Mouse (Mus musculus) kidney, postnatal 0 days (tissue): ENCODE measurements at regions not wholly inside any gene's neighbourhood (a gene's known extent, or its start where the extent isn't known, plus 50 kb on each side); places are given as distances from the start of the nearest gene placed in this dataset.

Source experiments
- ATAC-seq: fragments of 200-750 bp; cut with Nextera tagmentation; replicated peaks from 2 replicates; pipeline ENCODE4 v1.8.0; 2017; ENCODE audit warnings: low read depth, moderate number of reproducible peaks, moderate TSS enrichment, moderate library complexity; ENCODE audit not compliant: low FRiP score
- DNase-seq: peaks from one replicate; pipeline ENCODE4 v3.0.0-alpha.2; 2016; ENCODE audit warnings: low spot score
- H3K27ac ChIP-seq: fragments of 300-500 bp; sonication (generic); 2 replicates; pipeline ENCODE4 v1.5.1; 2014; ENCODE audit warnings: mild to moderate bottlenecking
- H3K27me3 ChIP-seq: fragments of 300-500 bp; sonication (generic); 2 replicates; pipeline ENCODE4 v1.6.1; 2014; ENCODE audit warnings: low read length, mixed read lengths; ENCODE audit not compliant: insufficient read depth
- H3K36me3 ChIP-seq: fragments of 300-500 bp; sonication (generic); 2 replicates; pipeline ENCODE4 v1.6.1; 2014; ENCODE audit warnings: low read length, mixed read lengths; ENCODE audit not compliant: insufficient read depth
- H3K4me1 ChIP-seq: fragments of 300-500 bp; sonication (generic); replicated peaks from 2 replicates; pipeline ENCODE4 v1.6.1; 2014; ENCODE audit warnings: antibody characterized with exemption, low read length, mixed read lengths; ENCODE audit not compliant: insufficient read depth
- H3K4me2 ChIP-seq: fragments of 300-500 bp; sonication (generic); 2 replicates; pipeline ENCODE4 v1.6.1; 2014; ENCODE audit warnings: mild to moderate bottlenecking, low read length, moderate library complexity, mixed read lengths
- H3K4me3 ChIP-seq: fragments of 300-500 bp; sonication (generic); replicated peaks from 2 replicates; pipeline ENCODE4 v1.5.1; 2014; ENCODE audit warnings: low read depth, low read length
- H3K9ac ChIP-seq: fragments of 300-500 bp; sonication (generic); 2 replicates; pipeline ENCODE4 v1.6.1; 2014; ENCODE audit warnings: low read depth, low read length
- H3K9me3 ChIP-seq: fragments of 300-500 bp; sonication (generic); replicated peaks from 2 replicates; pipeline ENCODE4 v1.6.1; 2016; ENCODE audit warnings: low read length, inconsistent platforms, mixed read lengths
- CTCF ChIP-seq: IDR thresholded peaks from 2 replicates; pipeline ENCODE4 v1.5.1; 2016; ENCODE audit warnings: antibody characterized with exemption, low read depth, mild to moderate bottlenecking, moderate library complexity
- WGBS: fragments of 180-500 bp; shearing (Covaris S2); extraction: QIAGEN DNeasy Blood & Tissue Kit; methylation state at CpG from one replicate; pipeline ENCODE4 v1.1.7; 2014; 5-methylcytosine and 5-hydroxymethylcytosine counted together

- Histone ChIP-seq H3K4me2 (no peak overlapping the region), H3K9me3 (no peaks in the 10 kb centered on the region), H3K9ac (no peak overlapping the region), H3K27me3 (no peaks in the 10 kb centered on the region), H3K4me3 (no peak overlapping the region), H3K36me3 (no peaks in the 10 kb centered on the region), H3K27ac (no peak overlapping the region), H3K4me1 (no peaks in the 10 kb centered on the region)
- DNase-seq = peak; percentile 79
- 20% methylated on average over 3 of the region's 3 CpGs for WGBS
- 0 out of 2 replicates have a peak, but pooled peaks have one; percentile 13 for ATAC-seq
- TF ChIP-seq CTCF = no peak
These were observed 457.3 kb downstream of the Fat4 start for GRCm38 (mm10) chr3:39344078-39344477.

GRCm38 (mm10) chr3:39347578-39347977, 460.8 kb downstream of the Fat4 start:
- H3K4me1 ChIP-seq = no peaks in the 10 kb centered on the region
- DNase-seq (no peak), ATAC-seq (no peak)
- H3K4me2 ChIP-seq = no peak overlapping the region
- H3K27me3 ChIP-seq = no peaks in the 10 kb centered on the region
- H3K4me3 ChIP-seq = no peak overlapping the region
- H3K9ac ChIP-seq = no peak overlapping the region
- H3K9me3 ChIP-seq = no peaks in the 10 kb centered on the region
- WGBS = 93% methylated on average over 4 of the region's 4 CpGs
- H3K27ac ChIP-seq = no peak overlapping the region
- H3K36me3 ChIP-seq = no peaks in the 10 kb centered on the region
- TF ChIP-seq CTCF = no peak

- H3K9me3 ChIP-seq = no peaks in the 10 kb centered on the region
- no peak for ATAC-seq
- no peaks in the 10 kb centered on the region for H3K27me3 ChIP-seq
- H3K36me3 ChIP-seq = no peaks in the 10 kb centered on the region
- TF ChIP-seq CTCF = no peak
- no peak overlapping the region for H3K9ac ChIP-seq
- H3K4me2 ChIP-seq = no peak overlapping the region
- no peak overlapping the region for H3K4me3 ChIP-seq
- no peaks in the 10 kb centered on the region for H3K4me1 ChIP-seq
- 75% methylated on average over 2 of the region's 2 CpGs for WGBS
- H3K27ac ChIP-seq = no peak overlapping the region
- DNase-seq = no peak
These were observed 470.3 kb downstream of the Fat4 start for GRCm38 (mm10) chr3:39357012-39357411.

GRCm38 (mm10) chr3:39360278-39360677, 473.5 kb downstream of the Fat4 start:
- no peak overlapping the region for H3K4me3 ChIP-seq
- no peak for DNase-seq

GRCm38 (mm10) chr3:39370926-39371325, 484.2 kb downstream of the Fat4 start:
- no peak for TF ChIP-seq CTCF
- no peaks in the 10 kb centered on the region for H3K36me3 ChIP-seq
- H3K27ac ChIP-seq = no peak overlapping the region
- 89% methylated on average over 4 of the region's 4 CpGs for WGBS
- ATAC-seq (no peak), DNase-seq (no peak)
- H3K9me3 ChIP-seq = no peaks in the 10 kb centered on the region
- no peaks in the 10 kb centered on the region for H3K4me1 ChIP-seq
- no peaks in the 10 kb centered on the region for H3K27me3 ChIP-seq
- no peak overlapping the region for H3K4me3 ChIP-seq
- H3K4me2 ChIP-seq = no peak overlapping the region
- H3K9ac ChIP-seq = no peak overlapping the region

More at GRCm38 (mm10) chr3:39360278-39360677, 473.5 kb downstream of the Fat4 start:
- no peak for TF ChIP-seq CTCF
- H3K36me3 ChIP-seq = no peaks in the 10 kb centered on the region
- no peaks in the 10 kb centered on the region for H3K9me3 ChIP-seq
- H3K4me1 ChIP-seq = no peaks in the 10 kb centered on the region
- ATAC-seq = no peak
- H3K4me2 ChIP-seq = no peak overlapping the region
- 59% methylated on average over 2 of the region's 2 CpGs for WGBS
- H3K27me3 ChIP-seq = no peaks in the 10 kb centered on the region
- no peak overlapping the region for H3K9ac ChIP-seq
- H3K27ac ChIP-seq = no peak overlapping the region

- no peak for TF ChIP-seq CTCF
- 71% methylated on average over 10 of the region's 10 CpGs for WGBS
- H3K4me3 ChIP-seq = no peak overlapping the region
- H3K27me3 ChIP-seq = no peaks in the 10 kb centered on the region
- H3K27ac ChIP-seq = no peak overlapping the region
- H3K4me1 ChIP-seq = no peaks in the 10 kb centered on the region
- DNase-seq (no peak), ATAC-seq (no peak)
- no peaks in the 10 kb centered on the region for H3K36me3 ChIP-seq
- no peaks in the 10 kb centered on the region for H3K9me3 ChIP-seq
- no peak overlapping the region for H3K4me2 ChIP-seq
- H3K9ac ChIP-seq = no peak overlapping the region
These were observed 485.7 kb downstream of the Fat4 start for GRCm38 (mm10) chr3:39372426-39372950.

GRCm38 (mm10) chr3:39375465-39375864, 488.7 kb downstream of the Fat4 start:
- Histone ChIP-seq H3K4me1 (no peaks in the 10 kb centered on the region), H3K9me3 (no peaks in the 10 kb centered on the region), H3K9ac (no peak overlapping the region), H3K36me3 (no peaks in the 10 kb centered on the region), H3K27ac (no peak overlapping the region), H3K27me3 (no peaks in the 10 kb centered on the region), H3K4me3 (no peak overlapping the region), H3K4me2 (no peak overlapping the region)
- 80% methylated on average over 5 of the region's 5 CpGs for WGBS
- ATAC-seq (no peak), DNase-seq (no peak)
- no peak for TF ChIP-seq CTCF
